Mouse (Mus musculus) brain, embryonic 14.5 days (tissue): ENCODE data around the gene Lmf1. TPM values are rescaled to one million over a fixed set of nuclear protein-coding genes. Genes with fewer than 3 reads are reported as not detected.
A peak's percentile ranks its signal among the peaks of the same experiment; 100 is the strongest.

ENCODE experiments used
- DNase-seq: peaks from one replicate; pipeline ENCODE4 v3.0.0-alpha.2; 2011; ENCODE audit warnings: low read depth
- CTCF ChIP-seq: fragments of 200-500 bp; IDR thresholded peaks from 2 replicates; pipeline ENCODE4 v1.5.1; 2012; ENCODE audit warnings: inconsistent platforms, mild to moderate bottlenecking, moderate library complexity, borderline replicate concordance; ENCODE audit not compliant: insufficient read depth, insufficient read length; ENCODE audit errors: extremely low read depth
- POLR2A ChIP-seq: fragments of 200-500 bp; IDR thresholded peaks from 2 replicates; pipeline ENCODE4 v1.6.1; 2012; ENCODE audit warnings: mild to moderate bottlenecking, inconsistent platforms, borderline replicate concordance; ENCODE audit not compliant: poor library complexity, insufficient read depth, insufficient read length, severe bottlenecking; ENCODE audit errors: extremely low read depth
- polyA plus RNA-seq: library from polyadenylated mRNA; depleted of rRNA; stranded (reverse); fragments of >200 nt; gene quantifications from 2 replicates; pipeline ENCODE4 v1.2.3, GENCODE M21; 2012; rRNA removed

The Lmf1 gene
- polyA plus RNA-seq, 1 experiment: 16.0 TPM

- TF ChIP-seq POLR2A (no peak), CTCF (peak; percentile 84)
- DNase-seq: peak; percentile 85
Observed at GRCm38 (mm10) chr17:25698446-25698845, 119.6 kb downstream of the Lmf1 start.

GRCm38 (mm10) chr17:25700863-25701496 lies 122.1 kb downstream of the Lmf1 start:
- peak; percentile 40; the same call in 1 of the 2 replicates for TF ChIP-seq CTCF
- TF ChIP-seq POLR2A: no peak
- no peak for DNase-seq

- DNase-seq: no peak
- TF ChIP-seq CTCF (no peak), POLR2A (no peak)
Observed at GRCm38 (mm10) chr17:25709994-25710393, 131.1 kb downstream of the Lmf1 start.

DNA sequence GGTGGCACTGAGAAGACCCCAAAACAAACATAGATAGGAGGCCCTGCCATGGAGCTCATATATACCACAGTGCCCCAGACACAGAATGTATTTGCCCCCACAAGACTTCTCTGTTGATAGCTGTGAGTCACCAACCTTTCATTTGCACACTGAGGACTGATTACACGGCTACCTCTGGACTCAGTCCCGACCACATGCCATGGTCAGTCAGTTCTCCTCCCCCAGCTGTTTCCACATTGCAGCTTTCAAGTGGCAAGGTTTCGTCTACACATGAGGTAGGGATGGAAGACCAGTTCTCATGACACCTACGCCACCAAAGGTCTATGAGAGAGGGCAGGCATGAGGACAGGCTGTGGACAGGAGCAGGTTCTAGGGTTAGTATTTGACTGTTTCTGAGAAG lies 132.3 kb downstream of the Lmf1 start:
- TF ChIP-seq CTCF: no peak
- no peak for TF ChIP-seq POLR2A
- DNase-seq: no peak

Other genes starting within 250 kb of the Lmf1 start
- 0.06 TPM in 1 of 2 replicates, not detected in the other for gene Tpsab1, start 233.5 kb upstream of the Lmf1 start, polyA plus RNA-seq
- 0.62 and 2.5 TPM in 2 replicates for gene Tpsb2, start 212.8 kb upstream of the Lmf1 start, polyA plus RNA-seq
- 0.45 and 0.72 TPM in 2 replicates for gene Tpsg1, start 209.8 kb upstream of the Lmf1 start, polyA plus RNA-seq
- gene Cacna1h, start 145.3 kb upstream of the Lmf1 start, polyA plus RNA-seq: 90.4 and 118 TPM in 2 replicates
- gene Tekt4, start 124.5 kb upstream of the Lmf1 start, polyA plus RNA-seq: 1.1 and 1.4 TPM in 2 replicates
- gene Sstr5, start 81.8 kb upstream of the Lmf1 start, polyA plus RNA-seq: 0.22 and 0.25 TPM in 2 replicates
- 17.6 and 17.9 TPM in 2 replicates for gene Sox8, start 8.4 kb upstream of the Lmf1 start, polyA plus RNA-seq
- gene Gng13, start 138.1 kb downstream of the Lmf1 start, polyA plus RNA-seq: 0.90 and 1.1 TPM in 2 replicates
- 12.4 and 18.7 TPM in 2 replicates for gene Chtf18, start 148.3 kb downstream of the Lmf1 start, polyA plus RNA-seq
- 43.2 and 59.4 TPM in 2 replicates for gene Rpusd1, start 148.6 kb downstream of the Lmf1 start, polyA plus RNA-seq
- gene Mslnl, start 157.0 kb downstream of the Lmf1 start, polyA plus RNA-seq: 0.09 TPM in 1 of 2 replicates, not detected in the other
- 0.07 and 0.19 TPM in 2 replicates for gene Msln, start 175.3 kb downstream of the Lmf1 start, polyA plus RNA-seq
- 26.7 and 30.6 TPM in 2 replicates for gene Narfl, start 194.7 kb downstream of the Lmf1 start, polyA plus RNA-seq
- 167 and 268 TPM in 2 replicates for gene Haghl, start 206.6 kb downstream of the Lmf1 start, polyA plus RNA-seq
- 0.08 and 0.11 TPM in 2 replicates for gene Ccdc78, start 207.5 kb downstream of the Lmf1 start, polyA plus RNA-seq
- 93.9 and 145 TPM in 2 replicates for gene Fam173a, start 213.8 kb downstream of the Lmf1 start, polyA plus RNA-seq
- 0.12 and 0.21 TPM in 2 replicates for gene AC134908.4, start 216.6 kb downstream of the Lmf1 start, polyA plus RNA-seq
- 107 and 109 TPM in 2 replicates for gene Metrn, start 218.1 kb downstream of the Lmf1 start, polyA plus RNA-seq
- gene Fbxl16, start 230.0 kb downstream of the Lmf1 start, polyA plus RNA-seq: 91.8 and 101 TPM in 2 replicates
- 47.0 and 57.5 TPM in 2 replicates for gene Wdr24, start 244.5 kb downstream of the Lmf1 start, polyA plus RNA-seq
- gene Jmjd8, start 249.8 kb downstream of the Lmf1 start, polyA plus RNA-seq: 80.0 and 93.6 TPM in 2 replicates